Mouse (Mus musculus) mature B cell (primary cell): ENCODE results near the gene Kbtbd12.

Experiments used
- in situ Hi-C: fragments of 300-500 bp; cut with MboI; formaldehyde crosslinking; loops from 2 replicates; pipeline ENCODE4 v1.14.3; 2019

Gene Kbtbd12

DNA sequence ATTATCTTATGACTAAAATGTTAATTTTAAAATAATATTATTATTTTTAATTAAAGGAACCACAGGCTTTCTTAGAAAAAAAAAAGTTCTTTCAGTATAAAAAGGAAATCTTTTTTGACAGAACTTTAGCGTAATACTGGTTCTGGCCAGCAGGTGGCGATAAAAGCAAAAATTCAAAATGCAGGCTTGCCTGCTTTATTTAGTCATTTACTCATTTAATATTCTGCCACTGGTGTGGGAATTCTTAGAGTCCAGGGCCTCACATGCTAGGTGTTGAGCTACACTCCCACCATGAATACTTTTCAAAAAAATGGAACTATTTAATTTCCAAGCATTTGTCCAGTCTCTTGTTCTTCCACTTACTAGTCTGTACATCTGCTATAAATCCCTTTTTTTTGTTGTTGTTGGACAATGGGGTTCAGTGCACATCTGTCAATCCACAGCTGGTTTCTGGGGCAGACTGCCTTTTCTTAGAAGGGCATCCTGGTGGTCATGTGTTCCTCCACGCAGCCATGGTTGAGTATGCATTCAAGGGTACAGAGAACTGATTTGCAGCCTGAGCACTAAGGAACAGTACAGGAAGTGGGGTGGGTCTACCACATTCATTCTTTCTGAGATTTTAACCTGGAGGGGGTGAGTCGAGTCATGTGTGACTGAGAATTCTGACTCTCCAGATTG is 88.5 kb downstream of the Kbtbd12 start:
- in situ Hi-C loops, result no loop called here

DNA sequence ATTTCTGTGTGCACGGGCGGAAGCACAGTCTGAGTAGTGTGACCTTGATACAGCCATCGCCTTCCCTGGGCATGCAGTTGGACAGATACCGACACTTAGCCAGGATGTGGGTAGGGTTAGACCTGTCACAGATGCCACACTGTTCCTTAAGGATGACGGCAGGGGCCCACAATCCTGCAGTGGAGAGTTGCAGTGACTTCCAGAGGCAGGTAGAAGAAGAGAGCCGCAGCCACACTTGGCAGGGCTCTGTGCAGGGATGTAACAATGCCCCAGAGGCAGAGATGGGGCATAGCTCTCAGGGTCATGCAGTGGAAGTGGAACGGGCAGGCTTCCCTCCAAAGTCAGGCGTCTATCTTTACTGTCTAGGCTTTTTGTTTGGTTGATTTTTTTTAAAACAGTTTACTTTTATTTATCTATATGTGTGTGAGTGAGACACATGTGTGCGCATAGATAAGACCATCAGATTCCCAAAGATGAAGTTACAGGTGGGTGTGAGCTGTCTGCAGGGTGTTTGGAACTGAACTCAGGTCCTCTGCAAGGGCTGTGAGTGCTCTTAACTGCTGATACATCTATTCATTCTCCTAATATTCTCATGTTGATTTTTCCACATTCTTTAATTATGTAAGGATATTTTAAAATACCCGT is 89.2 kb downstream of the Kbtbd12 start:
- in situ Hi-C loops, result no loop called here

DNA sequence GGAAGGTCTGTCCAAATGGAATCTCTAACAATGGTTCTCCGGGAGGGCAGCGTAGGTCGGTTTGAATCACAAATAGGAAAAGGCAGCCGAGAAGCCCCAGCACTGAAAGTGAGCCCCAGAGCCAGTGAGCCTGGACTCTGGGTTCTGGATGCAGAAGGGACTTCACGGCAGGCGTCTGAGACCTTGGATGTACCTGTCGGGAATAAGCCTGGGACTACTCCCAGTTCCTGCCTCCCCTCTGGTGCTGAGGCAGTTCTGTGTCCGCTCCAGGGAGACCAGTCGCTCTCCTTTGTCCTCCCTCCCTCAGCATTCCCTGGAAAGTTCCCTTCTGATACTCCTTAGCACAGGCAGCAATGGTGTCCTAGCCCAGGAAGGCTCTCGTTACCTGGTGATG is 92.4 kb downstream of the Kbtbd12 start:
- in situ Hi-C loops, result no loop called here

DNA sequence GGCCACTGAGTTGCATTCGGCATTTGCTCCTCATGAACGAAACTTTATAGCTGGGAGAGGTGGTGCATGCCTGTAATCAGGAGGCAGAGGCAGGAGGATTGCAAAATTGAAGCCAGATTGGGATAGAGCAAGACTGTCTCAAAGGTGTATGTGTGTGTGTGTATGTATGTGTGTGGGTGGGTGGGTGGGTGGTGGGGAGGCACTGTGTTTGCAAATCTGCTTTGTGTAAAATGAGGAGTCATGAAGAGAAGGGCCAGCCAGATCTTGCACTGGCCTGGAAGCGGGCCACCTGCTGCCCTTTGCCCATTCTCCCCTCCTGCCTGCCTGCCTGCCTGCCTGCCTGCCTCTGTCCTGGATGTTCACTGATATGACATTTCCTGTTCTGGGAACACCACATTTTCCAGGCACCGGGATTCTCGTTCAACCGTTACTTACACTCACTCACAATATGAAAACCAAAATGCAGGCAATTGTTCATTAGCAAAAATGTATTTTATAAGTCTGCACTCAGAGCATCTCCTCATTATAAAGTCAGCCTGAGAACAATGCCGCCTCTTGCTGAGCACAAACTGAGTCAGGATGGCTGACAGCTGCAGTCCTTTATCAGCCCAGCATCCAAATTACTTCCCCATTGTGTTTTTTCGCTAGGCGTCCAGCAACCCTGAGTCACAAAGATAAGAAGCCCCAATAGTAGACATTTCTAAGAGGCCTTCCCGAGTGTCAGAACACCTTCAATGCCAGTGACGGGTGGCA is 92.9 kb downstream of the Kbtbd12 start:
- in situ Hi-C loops, result no loop called here

DNA sequence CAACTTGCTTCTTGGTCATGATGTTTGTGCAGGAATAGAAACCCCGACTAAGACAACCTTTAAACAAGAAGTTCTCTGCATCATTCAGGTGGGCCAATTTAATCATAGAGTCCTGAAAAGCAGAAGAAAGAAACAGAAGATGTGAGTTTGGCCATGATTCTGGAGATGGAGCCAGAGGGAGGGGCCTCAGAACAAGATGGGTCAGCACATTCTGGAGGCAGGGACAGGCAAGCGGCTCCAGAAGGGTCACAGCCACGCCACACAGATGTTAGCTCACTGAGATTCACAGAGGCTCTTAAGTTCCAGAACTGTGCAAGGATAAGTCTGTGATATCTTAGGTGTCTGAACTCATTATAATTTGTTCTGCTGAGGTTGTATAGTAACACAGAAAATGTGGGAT is 93.5 kb downstream of the Kbtbd12 start:
- in situ Hi-C loops, result no loop called here

DNA sequence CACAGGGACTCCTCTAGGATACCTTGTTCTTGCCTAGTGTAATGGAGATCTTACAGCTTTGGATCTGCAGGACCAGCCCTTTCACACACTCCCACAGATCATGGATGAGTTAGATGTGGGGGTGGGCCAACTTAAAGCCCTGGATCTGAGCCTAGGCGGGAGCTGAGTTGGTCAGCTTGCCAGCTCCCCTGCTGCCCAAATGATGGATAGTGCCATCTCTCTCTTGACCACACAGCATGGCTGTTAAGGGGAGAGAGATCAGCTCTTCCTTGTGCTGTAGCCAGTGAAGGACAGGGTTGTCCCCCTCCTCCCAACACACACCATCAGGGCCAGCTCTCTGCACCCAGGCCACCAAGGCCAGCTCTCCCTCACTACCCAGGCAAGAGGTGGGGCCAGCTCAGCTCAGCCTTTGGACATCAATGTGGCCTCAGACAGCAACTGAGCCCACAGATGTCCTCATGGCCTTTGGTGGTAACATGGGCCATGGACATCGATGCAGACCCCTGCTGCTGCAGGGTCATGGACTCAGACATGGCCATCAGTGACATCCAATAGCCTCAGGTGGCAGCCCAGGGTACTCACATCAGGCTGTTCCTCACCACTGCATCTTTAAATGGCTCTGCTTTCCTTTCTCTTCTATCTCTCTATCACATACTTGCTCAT is 97.5 kb downstream of the Kbtbd12 start:
- in situ Hi-C loops, result no loop called here

DNA sequence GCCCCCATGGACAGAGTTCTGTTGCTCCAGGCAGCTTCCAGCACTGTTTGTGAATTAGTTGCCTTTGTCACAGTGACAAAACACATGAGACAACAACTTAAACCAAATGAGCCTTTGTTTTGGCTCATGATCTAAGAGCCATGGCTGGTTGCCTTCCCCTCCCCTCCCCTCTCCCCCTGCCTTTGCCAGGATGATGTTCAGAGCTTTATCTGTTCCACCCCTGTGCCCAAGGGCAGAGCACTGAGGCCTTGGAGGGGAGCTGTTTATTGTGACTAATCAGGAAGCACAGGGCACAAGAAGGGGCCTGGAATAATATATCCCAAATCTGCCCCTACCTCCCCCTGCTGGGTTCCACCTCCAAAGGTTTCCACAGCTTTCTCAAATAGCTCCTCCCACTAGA is 107.4 kb downstream of the Kbtbd12 start:
- in situ Hi-C loops, result no loop called here

DNA sequence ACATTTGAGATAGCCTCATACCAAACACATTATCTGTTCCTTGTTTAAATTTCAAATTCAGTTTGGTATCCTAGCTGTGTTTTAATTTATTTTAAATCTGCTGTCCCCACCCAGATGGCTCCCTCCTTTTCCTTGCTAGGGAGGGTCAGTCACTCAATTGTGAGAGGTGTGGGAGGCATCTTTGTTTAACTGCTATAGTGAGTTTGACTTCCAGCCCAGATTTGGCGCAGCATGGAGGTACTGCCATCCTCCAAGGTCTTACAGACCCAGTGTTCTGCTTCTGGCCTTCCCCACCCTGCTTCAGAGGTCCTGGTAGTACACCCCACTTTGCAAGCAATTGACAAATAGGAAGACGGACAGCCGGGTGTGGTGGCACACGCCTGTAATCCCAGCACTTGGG is 113.7 kb downstream of the Kbtbd12 start:
- in situ Hi-C loops, result no loop called here

DNA sequence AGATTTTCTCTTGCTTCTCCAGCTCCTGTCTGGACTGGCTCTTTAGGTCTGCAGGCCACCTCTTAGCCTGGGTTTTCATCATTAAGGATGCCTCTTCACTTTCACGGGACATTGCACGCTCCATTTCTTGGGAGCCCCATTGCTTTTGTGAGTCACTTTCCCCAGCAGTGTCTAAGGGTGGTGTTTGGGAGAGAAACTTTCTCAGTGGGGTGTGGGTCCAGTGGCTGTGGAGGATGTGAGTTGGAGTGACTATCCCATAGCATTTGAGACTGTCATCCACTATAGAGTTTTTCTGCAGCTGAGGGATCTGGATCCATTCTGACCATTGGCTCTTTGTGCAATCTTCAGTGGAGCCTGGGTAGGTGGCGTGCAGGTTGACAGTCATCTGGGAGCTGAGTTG is 114.3 kb downstream of the Kbtbd12 start:
- in situ Hi-C loops, result no loop called here

DNA sequence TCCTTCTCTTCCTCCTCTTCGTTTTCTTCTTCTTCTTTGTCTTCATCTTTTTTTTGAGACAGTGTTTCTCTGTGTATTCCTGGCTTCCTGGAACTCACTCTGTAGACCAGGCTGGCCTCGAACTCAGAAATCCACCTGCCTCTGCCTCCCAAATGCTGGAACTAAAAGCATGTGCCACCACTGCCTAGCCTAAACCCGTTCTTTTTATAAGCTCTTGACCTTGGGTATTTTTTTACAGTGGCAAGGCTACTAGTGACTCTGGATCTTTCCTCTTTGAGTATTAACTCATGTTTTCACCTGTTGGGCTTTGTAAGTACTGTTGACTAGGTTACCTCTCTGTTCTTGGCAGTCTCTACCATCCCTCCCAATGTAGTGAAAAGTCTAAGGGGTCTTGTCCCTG is 114.7 kb downstream of the Kbtbd12 start:
- in situ Hi-C loops, result no loop called here

DNA sequence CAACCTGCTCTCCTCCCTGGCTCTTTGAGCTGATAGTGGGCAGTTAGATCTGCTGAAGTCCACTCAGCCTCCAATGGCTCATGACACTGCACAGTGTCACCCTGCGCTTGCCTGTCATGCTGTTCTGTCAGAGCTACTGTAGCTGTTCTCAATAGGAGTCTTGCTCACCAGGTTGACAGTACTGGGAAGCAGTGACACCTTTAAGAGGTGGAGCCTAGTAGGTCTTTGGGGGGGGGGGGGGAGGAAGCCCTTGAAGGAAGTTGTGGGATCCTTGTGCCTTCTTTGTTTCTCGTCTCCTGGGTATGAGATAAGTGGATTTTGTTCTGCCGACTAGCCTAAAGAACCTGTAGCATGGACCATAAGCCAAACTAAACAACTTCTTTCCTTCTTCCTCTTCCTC is 115.1 kb downstream of the Kbtbd12 start:
- in situ Hi-C loops, result no loop called here

DNA sequence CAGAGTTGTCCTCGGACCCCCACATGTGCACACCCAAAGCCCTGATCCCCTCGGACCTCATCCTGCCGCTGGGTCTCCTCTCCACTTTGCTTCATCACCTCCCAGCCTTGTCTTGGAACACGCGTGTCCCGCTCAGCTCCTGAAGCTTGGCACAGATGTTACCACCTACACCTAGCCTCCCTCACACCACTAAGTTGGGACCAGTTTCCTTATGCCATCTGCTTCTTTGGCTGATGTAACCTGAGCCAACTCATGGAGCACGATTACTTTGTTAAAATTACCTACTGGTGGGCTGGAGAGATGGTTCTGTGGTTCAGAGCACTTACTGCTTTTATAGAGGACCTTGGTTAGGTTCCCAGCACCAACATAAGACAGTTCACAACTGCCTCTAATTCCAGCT is 115.9 kb downstream of the Kbtbd12 start:
- in situ Hi-C loops, result no loop called here

DNA sequence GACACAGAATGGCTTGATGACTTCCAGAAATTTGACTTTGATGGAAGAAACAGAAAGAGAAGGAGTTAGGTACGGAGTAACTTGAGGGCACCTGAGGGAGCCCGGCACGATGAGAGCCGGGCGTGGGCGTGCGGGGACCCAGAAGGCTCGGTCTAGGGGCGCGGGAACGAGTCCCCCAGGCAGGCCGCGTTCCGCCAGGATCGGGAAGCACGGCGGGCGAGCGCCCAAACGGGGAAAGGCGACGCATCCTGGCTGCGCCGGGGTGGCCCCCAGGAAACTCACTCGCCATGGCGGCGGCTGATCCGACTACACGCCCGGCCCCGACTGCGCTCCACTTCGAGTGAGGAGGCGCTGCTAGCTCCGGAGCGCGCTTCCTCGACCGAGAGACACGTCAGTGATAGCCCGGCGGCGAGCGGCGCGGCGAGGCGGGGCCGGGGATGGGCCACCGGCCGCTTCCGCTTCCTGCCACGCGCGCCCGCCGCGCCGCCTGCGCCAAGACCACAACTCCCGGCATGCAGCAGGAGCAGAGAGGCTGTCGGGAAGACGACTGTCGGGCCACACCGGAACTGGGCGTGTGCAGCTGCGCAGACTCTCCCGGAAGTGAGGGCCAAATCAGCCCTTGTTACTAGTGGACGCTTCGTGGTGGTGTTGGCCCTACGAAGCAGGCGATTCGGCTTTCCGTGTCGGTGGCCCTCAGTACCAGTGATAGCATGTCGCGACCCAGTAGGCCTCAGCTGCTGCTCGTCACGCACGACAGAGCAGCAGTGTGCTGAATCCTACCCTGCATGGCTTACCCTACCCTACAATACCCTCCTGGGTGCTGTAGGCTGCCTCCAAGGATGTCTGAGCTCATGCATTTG is 119.1 kb downstream of the Kbtbd12 start, which contains the start of gene Sec61a1:
Gene Sec61a1 (minus strand): TSS at position 502 of the 860 bp plus-strand sequence.
- in situ Hi-C loops, result no loop called here

DNA sequence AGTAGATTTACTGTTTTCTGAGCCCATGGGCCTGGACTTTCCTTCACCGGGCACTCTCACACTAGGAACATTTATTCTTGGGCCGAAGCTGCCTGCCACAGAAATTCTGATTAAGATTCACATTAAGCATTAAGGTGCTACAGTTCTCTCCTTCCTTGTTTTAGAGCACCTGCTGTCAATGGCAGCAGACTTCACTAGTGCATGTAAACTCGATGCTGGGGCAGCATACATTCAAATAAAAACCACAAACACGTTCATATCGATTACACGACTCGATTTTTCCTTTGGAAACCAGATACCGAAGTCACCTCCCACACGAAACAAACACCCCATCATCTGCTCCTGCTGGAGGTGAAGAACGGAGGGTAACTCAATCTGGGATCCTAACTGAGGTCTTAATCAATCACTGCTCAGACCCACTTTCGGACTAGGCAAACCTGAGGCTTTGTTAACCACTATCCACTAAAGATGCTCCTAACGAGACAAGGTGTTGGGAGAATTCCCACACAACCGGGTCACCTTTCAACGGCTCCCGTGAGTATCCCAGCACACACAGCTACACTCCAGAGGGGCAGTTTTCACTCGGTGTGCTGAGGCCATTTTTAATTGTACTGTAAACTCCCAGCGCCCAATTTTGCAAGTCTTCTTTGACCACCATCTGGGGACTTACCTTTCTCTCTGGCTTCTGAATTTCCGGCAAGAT is 119.9 kb downstream of the Kbtbd12 start:
- in situ Hi-C loops, result no loop called here

DNA sequence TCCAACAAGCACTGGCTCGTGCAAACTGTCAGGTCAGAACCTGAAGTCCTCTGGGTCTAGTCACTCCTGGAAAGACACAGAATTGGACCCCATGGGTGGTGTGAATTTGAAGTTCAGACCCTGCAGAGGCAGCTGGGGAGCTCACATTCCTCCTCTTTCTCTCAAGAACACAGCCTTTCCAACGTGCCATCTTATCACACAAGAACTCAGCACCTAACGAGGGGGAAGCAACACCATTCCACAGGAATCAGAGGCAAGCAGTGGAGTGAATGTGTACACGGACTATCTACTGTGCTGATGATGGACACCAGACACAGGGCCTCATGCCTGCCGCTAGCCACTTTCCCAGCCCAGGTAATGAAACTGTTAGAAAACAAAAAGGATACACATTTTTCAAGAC is 121.1 kb downstream of the Kbtbd12 start:
- in situ Hi-C loops, result no loop called here

DNA sequence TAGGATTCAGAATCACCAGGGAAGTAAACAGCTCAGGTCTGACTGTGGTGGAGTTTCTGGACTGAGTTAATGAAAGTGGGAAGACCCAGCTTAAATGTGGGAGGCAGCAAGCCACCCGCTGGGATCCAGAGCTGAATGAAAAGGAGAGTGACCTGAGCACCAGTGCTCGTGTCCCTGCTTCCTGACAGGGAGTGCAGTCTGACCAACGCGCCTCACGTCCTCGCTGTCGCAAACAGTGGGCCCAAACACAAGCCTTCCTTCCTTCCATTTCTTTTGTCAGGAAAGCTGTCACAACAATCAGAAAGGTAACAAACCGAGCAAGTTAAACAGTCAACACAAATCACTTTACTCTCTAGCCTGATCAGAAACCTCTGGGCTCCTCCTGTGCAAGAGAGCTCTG is 121.8 kb downstream of the Kbtbd12 start:
- in situ Hi-C loops, result no loop called here

DNA sequence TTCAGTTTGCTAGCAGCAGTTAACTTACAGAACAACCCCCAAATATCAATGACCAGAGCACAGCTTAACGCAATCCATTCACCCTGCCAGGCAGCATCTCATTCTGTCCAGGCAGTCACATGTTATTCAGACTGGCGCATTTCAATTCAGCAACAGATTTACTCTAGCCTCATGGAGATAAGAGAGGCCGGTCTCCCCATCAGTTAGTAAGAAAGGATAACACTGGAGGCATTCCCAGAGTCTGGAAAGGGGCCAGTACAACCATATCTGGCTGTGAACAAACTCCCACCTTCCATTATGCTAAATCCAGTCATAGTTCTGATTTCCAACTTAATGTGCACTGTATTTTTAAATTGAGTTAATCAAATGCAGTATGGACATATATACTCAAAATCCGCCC is 123.2 kb downstream of the Kbtbd12 start:
- in situ Hi-C loops, result no loop called here

DNA sequence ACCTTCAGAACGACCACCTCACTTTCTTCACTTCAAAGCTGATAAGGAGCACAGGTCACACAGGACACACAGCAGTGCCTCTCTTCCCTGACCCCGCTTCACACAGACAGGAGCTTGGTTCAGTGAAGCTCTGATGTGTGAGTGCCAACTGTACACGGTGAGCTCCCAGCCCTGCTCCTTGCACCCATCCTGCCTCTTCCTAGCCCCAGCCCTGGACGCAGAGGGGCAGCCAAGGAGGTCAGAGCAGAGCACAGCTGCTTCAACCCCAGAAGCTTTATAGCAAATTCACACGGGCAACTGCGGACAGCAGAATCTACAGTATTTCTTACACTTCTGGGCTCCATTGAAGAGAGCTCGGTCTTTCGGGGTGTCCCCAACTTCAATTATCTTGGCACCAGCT is 123.8 kb downstream of the Kbtbd12 start:
- in situ Hi-C loops, result no loop called here

DNA sequence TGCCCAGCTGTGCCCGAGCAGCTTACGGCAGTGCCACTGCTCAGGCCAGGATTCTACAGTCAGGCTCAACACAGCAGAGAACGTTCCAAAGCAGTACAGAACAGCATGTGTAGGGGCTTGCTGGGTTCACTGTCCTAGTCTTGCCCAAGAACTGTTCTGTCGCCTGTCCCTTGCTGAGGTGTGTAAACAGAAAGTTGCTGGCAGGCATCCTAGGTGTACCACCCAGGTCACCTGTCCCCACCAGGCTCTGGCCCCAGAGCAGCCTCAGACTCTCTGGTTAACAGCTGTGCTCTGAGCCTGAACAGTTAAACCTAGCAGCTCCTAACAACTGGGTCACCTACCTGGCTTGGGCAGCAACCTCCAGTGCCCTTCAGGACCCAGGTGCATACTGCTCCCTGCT is 134.7 kb downstream of the Kbtbd12 start:
- in situ Hi-C loops, result loop anchor here (10.0 kb wide), 1 partner anchor 308 kb away; the partner anchor contains the start of gene Gata2

DNA sequence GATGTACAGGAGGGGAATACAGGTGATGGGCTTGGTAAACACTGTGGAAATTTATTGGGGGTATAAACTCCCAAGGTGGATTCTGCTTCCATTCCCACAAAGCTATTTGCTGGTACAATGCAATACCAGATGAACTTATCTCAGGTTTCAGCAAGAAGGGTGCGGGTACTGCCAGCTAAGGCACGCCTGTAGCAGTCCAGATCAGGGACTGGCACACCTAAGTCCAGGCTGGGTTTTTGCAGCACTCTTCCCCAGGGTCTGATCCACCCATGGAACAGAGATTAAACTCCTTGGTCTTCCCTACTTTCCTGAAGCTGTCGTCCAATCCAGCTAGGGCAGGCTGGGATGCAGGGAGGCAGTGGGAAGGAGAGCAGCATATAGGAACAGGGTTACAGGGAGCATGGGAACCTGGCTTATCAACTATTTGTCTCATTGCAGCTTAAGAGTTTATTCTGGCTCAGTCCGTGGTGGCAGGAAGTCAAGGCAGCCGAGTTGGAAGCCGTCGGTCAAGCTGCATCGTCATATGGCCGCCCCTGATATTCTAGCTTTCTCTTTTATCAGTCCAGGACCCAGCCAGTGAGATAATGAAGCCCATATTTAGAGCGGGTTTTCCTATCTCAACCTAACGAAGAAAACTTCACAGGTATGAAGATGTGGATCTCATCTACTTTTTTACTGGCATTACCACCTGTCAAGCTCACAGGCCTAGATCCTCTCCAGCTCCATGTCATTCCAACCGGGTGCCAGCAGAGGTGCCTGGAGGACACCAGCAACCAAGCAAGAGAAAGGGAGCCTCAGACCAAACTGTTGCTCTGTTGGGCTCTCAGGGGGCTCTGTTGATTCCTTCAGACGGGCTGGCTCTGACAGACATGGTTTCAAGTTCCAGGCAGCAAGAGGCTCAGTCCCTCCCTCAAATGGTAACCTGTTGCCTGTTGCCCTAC is 135.4 kb downstream of the Kbtbd12 start:
- in situ Hi-C loops, result loop anchor here (10.0 kb wide), 1 partner anchor 307 kb away; the partner anchor contains the start of gene Gata2
